Mouse (Mus musculus) ovary, postnatal 36 days (tissue): ENCODE measurements around the gene Lactb.
A peak's percentile ranks its signal among the peaks of the same experiment; 100 is the strongest.
"Not testable (repeated sequence)": the region's sequence is repeated elsewhere in the genome, so short reads cannot be mapped to it uniquely, and the experiment has no call there.

ENCODE experiments used
- DNase-seq: peaks from one replicate; pipeline ENCODE4 v3.0.0; 2022; ENCODE audit warnings: low spot score, mixed read lengths

Lactb gene

DNA sequence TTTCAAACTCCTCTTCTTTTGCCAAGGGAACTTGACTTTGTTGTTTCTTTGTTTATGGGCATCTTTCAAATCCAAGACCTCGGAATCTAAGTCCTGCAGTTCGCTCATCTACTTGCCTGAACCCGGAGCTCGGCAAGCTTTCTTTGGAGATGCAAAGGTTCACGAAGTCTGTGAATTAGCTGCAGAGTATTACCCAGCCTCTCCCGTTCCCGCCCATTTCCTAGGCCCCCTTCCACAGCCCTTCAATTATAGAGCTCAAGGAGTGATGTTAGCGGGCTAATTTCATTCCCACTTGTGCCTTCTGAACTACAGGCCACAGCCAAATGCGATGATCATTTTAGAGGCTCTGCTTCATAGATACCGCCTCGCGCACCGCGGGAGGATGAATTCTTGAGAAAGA is 55.3 kb downstream of the Lactb start:
- no peak for DNase-seq

GRCm38 (mm10) chr9:66919382-66919971 is 55.8 kb downstream of the Lactb start, which contains the start of gene Rab8b:
Rab8b (minus strand) TSS chr9:66919687.
- peak; percentile 97 for DNase-seq

GRCm38 (mm10) chr9:66918672-66919330 is 56.5 kb downstream of the Lactb start:
- no peak for DNase-seq

DNA sequence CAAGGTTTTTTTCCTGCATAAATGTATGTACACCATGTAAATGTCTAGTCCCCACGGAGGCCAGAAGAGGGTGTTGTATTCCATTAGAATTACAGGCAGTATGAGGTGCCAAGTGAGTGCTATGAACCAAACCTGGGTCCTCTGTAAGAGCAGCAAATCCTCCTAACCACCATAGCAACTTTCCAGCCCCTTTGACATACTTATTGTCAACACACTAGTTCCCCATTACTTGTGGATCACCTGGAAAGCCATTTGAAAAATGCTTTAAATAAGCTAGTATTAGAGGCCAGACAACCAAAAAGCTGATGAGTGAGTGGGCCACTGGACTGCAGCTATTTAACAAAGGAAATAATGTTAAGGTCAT is 57.4 kb downstream of the Lactb start:
- no peak for DNase-seq

GRCm38 (mm10) chr9:66917216-66917891 is 57.9 kb downstream of the Lactb start:
- no peak for DNase-seq

- no peak for DNase-seq
Observed at GRCm38 (mm10) chr9:66915869-66916785, 59.2 kb downstream of the Lactb start.

GRCm38 (mm10) chr9:66915401-66915800 is 59.9 kb downstream of the Lactb start:
- no peak for DNase-seq

DNA sequence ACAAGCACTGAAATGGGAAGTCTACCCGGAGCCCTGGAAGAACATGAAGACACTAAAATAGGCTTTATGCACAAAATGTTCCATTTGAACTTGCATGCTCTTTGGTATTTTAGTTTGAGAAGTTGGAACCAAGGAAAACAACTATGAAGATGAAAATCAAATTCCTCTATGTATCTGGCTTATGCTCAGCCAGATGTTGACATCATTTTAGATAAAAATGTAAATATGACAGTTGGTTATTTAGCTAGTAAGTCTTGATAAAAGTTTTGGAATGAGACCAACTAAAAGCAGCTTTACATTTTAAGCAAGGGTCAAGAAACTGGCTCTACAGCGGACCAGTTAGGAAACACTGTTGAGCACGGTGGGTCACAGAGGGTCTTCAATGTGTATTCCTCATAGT is 60.7 kb downstream of the Lactb start:
- no peak for DNase-seq

- DNase-seq: not testable (repeated sequence)
Observed at GRCm38 (mm10) chr9:66913254-66913934, 61.9 kb downstream of the Lactb start.

- no peak for DNase-seq
Observed at GRCm38 (mm10) chr9:66912304-66912703, 63.0 kb downstream of the Lactb start.

DNA sequence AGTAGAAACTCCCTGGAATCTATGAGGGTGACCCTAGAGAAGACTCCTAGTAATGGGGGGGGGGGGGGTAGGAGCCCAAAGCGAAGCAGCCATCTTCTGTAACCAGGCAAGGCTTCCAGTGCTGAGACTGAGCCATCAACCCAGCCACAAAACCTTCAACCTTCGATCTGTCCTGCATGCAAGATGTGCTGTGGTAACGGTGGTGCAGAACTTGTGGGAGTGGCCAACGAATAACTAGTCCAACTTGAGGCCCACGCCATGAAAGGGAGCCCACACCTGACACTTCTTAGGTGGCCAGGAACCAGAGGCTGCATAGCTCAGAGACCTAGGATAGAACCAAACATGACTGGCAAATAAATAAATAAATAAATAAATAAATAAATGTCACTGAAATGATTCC is 64.6 kb downstream of the Lactb start:
- no peak for DNase-seq

GRCm38 (mm10) chr9:66909922-66910321 is 65.4 kb downstream of the Lactb start:
- DNase-seq: no peak

- DNase-seq: no peak
Observed at GRCm38 (mm10) chr9:66907746-66908397, 67.4 kb downstream of the Lactb start.

- no peak for DNase-seq
Observed at GRCm38 (mm10) chr9:66907126-66907525, 68.2 kb downstream of the Lactb start.

DNA sequence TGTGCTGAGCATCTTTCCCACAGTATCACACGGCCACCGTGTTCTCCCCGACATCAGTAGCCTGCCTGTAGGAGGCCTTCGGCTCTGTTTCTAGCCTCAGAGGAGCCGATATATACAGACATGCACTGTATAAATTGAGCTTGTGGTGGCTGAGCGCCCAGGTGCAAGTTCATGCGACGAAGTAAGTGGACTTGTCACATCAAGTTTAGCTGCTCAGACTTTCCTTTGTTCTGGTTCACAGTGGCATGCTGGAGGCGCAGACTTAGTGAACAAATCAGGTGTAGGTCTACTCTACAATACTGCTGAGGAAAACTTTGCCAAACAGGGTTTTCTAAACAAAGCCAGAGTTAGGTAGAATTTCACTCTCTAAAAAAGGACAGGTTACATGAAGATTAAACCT is 69.3 kb downstream of the Lactb start:
- DNase-seq: no peak
